Mouse (Mus musculus) left cerebral cortex, postnatal 14 days (tissue): ENCODE results near the gene Hist1h3f. TPM values are rescaled to one million over a fixed set of nuclear protein-coding genes. Genes with fewer than 3 reads are reported as not detected.
A peak's percentile ranks its signal among the peaks of the same experiment; 100 is the strongest.
"Not testable (repeated sequence)": the region's sequence is repeated elsewhere in the genome, so short reads cannot be mapped to it uniquely, and the experiment has no call there.

Experiments
- DNase-seq, 2 experiments: peaks; one replicate each; pipeline ENCODE4 v3.0.0; 2021 to 2022; ENCODE audit warnings: low spot score in 2 of 2, mixed read lengths in 1 of 2
- intact Hi-C: fragments of 180-260 bp; cut with DNase I; formaldehyde crosslinking; loops from one replicate; pipeline ENCODE4 v1.15.1; 2025
- total RNA-seq, 2 experiments: library from RNA; stranded (reverse); gene quantifications; 2 replicates each; pipeline ENCODE4 v1.2.3; 2021

The Hist1h3f gene
- total RNA-seq, 2 experiments from 2014 or later = 18.7 to 21.0 TPM

DNA sequence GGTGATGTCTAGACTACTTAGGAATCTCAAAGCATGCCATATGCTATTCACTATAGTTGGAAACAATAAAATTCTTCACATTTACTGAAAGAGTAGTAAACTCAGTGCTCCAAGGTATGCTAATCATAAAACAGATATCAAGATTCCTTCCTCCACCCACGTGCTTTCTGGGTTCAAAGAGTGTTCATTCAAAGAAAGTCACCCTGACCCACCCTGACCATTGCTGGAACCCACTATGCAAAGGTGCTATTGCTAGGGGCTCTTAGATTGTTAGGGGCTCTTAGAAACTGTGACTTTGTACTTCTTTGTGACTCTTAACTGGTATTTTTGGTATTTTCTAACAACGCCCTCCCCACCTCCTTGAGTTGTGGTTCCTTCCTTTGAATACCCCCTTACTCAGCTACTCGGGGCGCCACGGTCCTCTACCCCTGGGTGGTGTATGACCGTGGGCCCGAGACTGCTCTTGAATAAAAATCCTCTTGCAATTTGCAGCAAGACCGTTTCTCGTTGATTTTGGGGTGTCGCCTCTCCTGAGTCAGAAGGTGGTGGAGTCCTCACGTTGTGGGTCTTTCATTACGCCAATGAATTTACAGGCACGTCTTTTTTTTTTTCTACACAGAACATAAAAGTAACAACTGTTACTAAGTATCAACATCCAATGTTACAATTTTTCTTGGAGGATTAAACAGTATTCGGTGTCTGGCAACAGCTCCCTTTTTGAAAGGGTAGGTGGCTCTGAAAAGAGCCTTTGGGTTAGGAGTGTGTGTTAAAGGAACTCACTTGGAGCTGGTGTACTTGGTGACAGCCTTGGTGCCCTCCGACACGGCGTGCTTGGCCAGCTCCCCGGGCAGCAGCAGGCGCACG is 29.4 kb downstream of the Hist1h3f start:
- intact Hi-C loops, DNase-seq: not testable (repeated sequence)

DNA sequence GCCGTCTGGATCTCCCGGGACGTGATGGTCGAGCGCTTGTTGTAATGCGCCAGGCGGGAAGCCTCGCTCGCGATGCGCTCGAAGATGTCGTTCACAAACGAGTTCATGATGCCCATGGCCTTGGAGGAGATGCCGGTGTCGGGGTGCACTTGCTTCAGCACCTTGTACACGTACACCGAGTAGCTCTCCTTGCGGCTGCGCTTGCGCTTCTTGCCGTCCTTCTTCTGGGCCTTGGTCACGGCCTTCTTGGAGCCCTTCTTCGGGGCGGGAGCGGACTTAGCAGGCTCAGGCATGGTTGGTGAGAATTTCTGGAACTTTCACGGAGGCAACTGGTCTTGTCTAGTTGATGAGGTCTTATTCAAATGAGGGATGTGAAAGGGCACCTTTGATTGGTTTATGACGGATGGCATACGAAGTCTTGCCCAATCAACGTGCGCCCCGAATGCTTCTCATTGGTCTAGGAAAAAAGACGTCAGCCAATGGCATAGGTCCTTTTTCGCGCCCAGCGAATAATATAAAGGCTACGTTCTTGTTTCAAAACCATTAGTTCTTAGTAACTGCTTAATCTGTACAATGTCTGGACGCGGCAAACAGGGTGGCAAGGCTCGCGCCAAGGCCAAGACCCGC is 30.2 kb downstream of the Hist1h3f start, which contains the start of the genes Hist1h2bf and Hist1h2ad:
Hist1h2bf (minus strand) TSS at position 299 of the 627 bp plus-strand sequence.
Hist1h2ad (plus strand) TSS at position 484 of the 627 bp plus-strand sequence.
- peak; percentile 96 to 98 for DNase-seq
- intact Hi-C loops = not testable (repeated sequence)

DNA sequence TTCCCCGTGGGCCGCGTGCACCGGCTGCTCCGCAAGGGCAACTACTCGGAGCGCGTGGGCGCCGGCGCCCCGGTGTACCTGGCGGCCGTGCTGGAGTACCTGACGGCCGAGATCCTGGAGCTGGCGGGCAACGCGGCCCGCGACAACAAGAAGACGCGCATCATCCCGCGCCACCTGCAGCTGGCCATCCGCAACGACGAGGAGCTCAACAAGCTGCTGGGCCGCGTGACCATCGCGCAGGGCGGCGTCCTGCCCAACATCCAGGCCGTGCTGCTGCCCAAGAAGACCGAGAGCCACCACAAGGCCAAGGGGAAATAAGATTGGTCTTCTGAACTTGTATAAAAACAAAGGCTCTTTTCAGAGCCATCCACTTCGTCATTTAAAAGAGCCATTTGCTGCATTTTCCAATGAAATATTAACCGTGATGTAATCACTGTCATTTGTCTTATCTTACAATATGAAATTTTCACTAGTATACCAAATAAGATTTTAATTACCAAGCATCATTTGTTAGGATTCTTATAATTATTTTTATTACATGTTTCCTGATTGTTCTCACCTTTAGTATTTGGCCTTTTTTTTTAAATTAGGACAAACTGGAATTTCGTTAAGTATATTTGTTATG is 30.8 kb downstream of the Hist1h3f start:
- intact Hi-C loops, DNase-seq: not testable (repeated sequence)

DNA sequence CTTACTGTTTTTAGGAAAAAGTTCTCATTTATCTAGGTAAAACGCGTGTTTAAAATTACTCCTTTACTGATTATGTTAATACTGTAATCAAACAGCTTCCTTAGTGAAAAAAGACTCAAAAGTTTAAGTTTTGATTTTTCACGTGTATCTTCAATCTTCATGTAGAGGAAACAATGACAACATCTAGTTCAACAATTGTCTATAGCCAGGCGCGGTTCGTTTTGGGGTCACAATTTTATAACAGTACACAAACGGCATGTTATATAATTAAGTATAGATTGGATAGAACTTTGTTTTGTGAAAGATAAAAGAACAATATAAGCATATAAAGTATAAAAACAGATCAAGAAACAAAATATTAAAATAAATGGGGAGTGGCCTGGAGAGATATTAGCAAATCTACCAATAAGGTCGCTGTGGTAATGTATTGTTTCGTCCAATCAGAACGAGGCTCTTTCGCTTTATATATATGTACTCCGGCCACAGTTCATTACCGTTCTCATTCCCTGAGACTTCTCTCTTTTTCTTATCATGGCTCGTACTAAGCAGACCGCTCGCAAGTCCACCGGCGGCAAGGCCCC is 31.5 kb downstream of the Hist1h3f start, which contains the start of gene Hist1h3d:
Hist1h3d (plus strand) TSS at position 493 of the 581 bp plus-strand sequence.
- intact Hi-C loops = no loop called here
- DNase-seq = peak; percentile 52 to 74

DNA sequence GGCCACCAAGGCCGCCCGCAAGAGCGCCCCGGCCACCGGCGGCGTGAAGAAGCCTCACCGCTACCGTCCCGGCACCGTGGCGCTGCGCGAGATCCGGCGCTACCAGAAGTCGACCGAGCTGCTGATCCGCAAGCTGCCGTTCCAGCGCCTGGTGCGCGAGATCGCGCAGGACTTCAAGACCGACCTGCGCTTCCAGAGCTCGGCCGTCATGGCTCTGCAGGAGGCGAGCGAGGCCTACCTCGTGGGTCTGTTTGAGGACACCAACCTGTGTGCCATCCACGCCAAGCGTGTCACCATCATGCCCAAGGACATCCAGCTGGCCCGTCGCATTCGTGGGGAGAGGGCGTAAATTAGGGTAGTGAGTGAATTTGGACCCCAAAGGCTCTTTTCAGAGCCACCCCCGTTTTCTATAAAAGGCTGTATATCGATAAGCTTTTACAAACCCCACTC is 32.0 kb downstream of the Hist1h3f start:
- DNase-seq, intact Hi-C loops: not testable (repeated sequence)

DNA sequence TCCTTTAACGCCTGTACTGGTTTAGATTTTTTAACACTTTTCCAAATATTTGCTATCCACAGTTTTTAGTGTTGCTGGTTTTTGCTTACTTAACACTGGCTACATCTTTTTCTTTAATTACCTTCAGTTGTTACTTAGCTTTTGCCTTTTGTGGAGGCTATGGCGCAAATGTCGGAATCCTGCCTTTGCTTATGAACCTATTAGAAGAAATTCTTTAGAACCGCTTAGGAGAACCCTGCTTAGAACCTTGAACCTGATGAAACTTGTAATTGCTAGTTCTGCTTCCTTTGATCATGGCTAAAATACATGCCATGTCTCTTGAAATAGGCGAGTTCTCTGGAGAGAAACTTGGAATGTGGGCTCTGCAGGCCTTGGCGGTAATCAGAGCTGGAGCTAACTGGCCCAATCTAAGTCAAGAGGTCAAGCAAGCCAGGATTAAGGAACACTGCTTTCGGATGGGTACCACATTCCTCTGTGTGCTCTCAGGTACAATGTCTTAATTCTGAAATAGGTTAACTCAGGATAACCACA is 32.6 kb downstream of the Hist1h3f start:
- DNase-seq = no peak
- intact Hi-C loops = no loop called here

DNA sequence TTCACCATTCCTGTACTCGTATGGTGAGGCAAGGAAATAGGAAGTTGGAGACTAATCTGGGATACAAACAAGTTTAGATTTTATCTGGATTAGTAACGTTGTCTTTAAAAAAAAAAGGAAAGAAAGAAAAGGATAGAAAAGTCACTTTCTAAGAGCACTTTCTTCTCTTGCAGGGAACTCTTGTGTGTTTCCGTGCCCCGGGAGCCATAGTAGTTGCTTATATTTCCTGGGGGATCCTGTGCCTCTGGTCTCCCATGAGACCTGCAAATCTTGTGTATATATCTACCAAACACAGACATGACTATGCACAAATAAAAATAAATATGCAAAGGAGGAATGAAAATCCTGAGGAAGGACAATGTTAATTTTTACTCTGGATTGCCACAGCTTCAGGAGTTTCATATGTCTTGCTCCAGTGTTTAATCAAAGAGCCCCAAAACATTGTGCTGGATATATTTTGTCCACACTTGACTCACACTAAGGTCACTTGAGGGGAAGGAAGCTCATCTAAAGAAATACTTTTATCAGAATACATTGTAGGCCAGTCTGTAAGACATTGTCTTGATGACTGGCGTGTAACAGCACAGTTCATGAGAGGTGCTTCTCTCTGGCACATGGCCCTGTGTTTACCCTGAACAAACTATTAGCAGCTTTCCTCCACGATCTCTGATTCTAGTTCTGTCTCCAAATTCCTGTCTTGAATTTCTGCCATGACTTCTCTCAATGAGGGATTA is 33.2 kb downstream of the Hist1h3f start:
- intact Hi-C loops = no loop called here
- DNase-seq = no peak

DNA sequence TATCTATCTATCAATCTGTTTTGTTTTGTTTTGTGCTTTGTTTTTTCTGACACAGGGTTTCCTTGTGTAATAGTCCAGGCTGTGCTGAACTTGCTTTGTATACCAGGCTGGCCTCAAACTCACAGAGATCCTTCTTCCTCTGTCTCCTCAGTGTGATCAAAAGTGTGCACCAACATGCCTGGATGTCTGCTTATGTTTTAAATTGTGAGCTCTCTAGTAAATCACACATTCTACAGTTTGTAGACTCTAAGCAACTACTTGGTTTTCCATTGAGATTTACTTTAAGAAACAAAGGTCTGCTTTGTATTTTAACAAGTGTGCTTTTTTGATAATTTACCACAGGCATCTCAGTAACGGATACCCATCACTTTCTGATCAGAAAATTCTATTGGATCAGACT is 34.0 kb downstream of the Hist1h3f start:
- intact Hi-C loops = no loop called here
- no peak for DNase-seq

DNA sequence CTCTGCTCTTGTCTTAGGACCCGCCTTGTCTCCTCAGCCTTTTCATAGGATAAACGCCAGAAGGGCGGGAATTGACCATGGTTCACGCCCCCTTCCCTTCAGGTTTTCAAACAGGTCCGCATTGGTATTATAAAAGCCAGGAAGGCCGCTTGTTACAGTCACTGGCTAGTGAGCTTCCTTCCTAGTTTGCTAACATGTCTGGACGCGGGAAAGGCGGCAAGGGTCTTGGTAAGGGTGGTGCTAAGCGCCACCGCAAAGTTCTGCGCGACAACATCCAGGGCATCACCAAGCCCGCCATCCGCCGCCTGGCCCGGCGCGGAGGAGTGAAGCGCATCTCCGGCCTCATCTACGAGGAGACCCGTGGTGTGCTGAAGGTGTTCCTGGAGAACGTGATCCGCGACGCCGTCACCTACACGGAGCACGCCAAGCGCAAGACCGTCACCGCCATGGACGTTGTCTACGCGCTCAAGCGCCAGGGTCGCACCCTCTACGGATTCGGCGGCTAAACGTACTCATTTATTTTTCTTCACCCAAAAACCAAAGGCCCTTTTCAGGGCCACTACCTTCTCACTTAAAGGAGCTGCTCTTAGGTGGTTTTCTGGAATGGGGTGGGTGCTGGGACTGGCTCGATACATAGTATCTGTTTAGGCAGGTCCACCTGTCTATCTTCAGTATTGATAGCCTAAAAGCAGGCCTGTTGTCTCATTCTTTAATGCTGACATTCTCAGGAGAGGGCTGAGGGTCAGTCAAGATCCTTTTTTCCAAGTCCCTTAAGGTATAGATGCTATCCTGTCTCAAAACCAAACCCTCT is 37.8 kb downstream of the Hist1h3f start, which contains the start of gene Hist1h4d:
Hist1h4d (plus strand) TSS at position 191 of the 811 bp plus-strand sequence.
- intact Hi-C loops = loop anchor here (5.0 kb wide), 2 partner anchors 116 to 156 kb away; partner anchors contain the start of genes Hist1h1c, Hist1h1t and Hist1h4c
- peak; percentile 98 for DNase-seq

DNA sequence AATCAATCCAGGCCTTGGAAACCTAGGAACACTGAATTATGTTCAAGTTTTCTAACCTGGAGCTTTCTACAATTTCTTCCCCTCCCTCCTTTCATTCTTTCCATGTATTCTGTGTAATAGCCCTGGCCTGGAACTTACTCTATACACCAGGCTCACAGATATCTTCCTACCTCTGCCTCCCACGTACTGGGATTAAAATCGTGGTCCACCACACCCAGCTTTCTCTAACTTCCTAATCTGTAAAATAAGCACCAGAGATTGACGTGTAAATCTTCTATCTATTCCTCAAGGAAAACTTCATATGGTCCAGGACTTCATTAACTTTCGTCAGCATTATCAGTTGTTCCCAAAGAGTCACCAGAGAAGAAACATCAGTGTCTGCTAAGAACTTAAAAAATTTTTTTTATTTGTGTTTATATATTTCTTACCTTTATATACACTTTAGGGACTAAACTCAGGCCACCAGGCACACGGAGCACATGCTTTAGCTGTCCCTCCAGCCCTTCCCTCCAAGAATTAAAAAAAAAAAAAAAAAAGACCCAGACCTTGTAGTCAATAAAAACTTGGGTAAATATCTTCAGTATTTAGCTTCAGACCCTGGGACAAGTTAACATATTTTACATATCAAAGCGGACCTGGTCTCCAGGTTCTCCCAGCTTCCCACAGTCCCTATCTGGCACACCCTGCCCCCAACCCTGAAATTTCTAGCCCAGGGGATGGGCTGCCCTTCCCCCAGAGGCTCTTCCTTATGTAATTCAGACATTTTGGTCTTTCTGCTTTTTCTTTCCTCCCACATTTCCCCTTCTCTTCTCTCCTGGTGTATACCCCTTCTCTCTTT is 38.6 kb downstream of the Hist1h3f start:
- DNase-seq = no peak
- intact Hi-C loops = loop anchor here (5.0 kb wide), 2 partner anchors 115 to 155 kb away; partner anchors contain the start of genes Hist1h1c, Hist1h1t and Hist1h4c

DNA sequence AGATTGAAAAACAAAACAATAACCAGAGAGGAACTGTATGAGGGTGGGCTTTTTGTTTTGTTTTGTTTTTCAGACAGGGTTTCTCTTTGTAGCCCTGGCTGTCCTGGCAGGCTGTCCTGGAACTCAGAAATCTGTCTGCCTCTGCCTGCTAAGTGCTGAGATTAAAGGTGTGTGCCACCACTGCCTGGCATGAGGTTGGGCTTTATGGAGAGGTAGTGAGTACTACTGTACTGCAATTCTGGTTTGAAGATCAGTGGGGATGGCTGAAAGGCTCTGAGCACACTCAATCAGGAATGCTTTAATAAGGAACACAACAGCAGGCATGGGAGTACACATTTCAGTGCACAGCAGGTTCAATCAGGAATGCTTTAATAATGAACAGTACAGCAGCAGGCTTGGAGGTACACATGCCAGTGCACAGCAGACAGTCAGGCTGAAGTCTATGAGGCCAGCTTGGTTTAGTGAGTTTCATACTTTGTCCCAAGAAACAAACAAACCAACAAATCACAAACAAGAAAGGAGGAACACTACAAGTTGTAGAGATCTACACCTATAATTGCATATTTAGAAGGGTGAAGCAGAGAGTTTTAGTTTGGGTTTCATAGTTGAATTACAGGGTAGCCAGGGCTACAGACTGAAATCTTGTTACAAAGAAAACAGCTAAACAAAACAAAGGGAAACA is 39.7 kb downstream of the Hist1h3f start:
- no peak for DNase-seq
- intact Hi-C loops = loop anchor here (5.0 kb wide), 2 partner anchors 114 to 154 kb away; partner anchors contain the start of genes Hist1h1c, Hist1h1t and Hist1h4c

DNA sequence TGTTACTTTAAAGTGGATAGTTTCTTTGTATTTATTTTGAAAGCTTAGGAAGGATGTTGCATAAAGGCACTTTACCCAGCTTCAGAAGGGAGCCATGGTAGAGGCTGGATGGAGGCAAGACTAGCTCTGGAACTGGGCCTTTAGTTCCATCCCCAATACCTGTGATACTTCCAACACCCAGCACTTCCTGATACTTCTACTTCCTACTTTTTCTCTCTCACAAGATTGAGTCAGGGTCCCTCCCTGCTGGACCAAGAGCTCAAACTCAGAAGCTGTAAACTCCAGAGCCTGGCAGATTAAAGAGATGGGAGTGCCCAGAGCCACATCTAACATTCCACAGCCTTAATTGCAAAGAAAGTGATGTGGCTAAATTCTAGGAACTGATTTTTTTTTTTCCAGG is 40.5 kb downstream of the Hist1h3f start:
- no peak for DNase-seq
- intact Hi-C loops = loop anchor here (5.0 kb wide), 2 partner anchors 113 to 153 kb away; partner anchors contain the start of genes Hist1h1c, Hist1h1t and Hist1h4c

DNA sequence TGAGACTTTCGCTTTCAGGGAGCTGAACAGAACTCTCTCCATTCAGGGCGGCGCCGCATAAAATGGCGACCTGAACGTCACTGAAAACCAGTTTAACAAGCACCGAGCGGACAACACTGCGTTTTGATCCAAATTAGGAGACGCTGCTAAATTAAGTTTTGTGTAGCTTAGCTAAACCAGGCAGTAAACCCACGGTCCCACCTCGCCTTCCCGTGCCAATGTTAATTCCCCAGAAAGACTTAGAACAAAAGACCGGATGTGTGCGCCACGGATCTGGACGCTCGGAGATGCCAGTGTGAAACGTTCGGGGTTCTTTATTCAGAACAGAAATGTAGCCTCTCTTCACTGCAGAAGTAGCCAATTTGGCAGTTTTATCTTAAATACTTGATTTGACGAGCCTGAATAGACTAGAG is 41.2 kb downstream of the Hist1h3f start:
- intact Hi-C loops = no loop called here
- DNase-seq = peak; percentile 61 to 73

DNA sequence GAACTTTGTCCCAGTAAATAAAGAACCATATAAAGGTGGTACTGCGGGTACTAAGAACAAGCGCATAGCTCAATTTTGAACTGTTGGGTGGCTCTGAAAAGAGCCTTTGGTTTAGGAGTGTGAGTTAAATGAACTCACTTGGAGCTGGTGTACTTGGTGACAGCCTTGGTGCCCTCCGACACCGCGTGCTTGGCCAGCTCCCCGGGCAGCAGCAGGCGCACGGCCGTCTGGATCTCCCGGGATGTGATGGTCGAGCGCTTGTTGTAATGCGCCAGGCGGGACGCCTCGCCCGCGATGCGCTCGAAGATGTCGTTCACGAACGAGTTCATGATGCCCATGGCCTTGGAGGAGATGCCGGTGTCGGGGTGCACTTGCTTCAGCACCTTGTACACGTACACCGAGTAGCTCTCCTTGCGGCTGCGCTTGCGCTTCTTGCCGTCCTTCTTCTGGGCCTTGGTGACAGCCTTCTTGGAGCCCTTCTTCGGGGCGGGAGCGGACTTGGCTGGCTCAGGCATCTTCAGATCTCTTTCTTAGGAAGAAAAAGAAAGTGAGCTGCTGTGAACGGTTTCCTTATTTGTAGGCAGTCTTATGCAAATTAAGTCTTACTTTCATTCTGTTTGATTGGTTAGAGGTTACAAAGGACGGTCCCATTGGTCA is 41.7 kb downstream of the Hist1h3f start:
- intact Hi-C loops = loop anchor here (1.0 to 2.0 kb wide), 2 partner anchors 13 to 33 kb away; no protein-coding TSS in a partner anchor
- peak; percentile 79 to 92 for DNase-seq
